Mouse (Mus musculus) retina, embryonic 14.5 days (tissue): Measurements from ENCODE around the gene Ttll1.
"Not testable (repeated sequence)": the region's sequence is repeated elsewhere in the genome, so short reads cannot be mapped to it uniquely, and the experiment has no call there.

Source experiments
- DNase-seq: peaks from one replicate; pipeline ENCODE4 v3.0.0-alpha.2; 2015; ENCODE audit warnings: low spot score

The Ttll1 gene

GRCm38 (mm10) chr15:83482645-83483224 is 28.0 kb downstream of the Ttll1 start:
- peak; percentile 32 for DNase-seq

GRCm38 (mm10) chr15:83481236-83481780 is 29.4 kb downstream of the Ttll1 start:
- no peak for DNase-seq

GRCm38 (mm10) chr15:83479818-83480217 is 30.9 kb downstream of the Ttll1 start:
- no peak for DNase-seq

GRCm38 (mm10) chr15:83478096-83478495 is 32.6 kb downstream of the Ttll1 start:
- DNase-seq = no peak

GRCm38 (mm10) chr15:83476593-83477273 is 34.0 kb downstream of the Ttll1 start:
- DNase-seq = no peak

GRCm38 (mm10) chr15:83474466-83474836 is 36.2 kb downstream of the Ttll1 start:
- no peak for DNase-seq

GRCm38 (mm10) chr15:83473832-83474465 is 36.7 kb downstream of the Ttll1 start:
- DNase-seq = no peak

- no peak for DNase-seq
These were observed 37.4 kb downstream of the Ttll1 start for GRCm38 (mm10) chr15:83473251-83473650.

GRCm38 (mm10) chr15:83471476-83471875 is 39.2 kb downstream of the Ttll1 start:
- no peak for DNase-seq

- no peak for DNase-seq
These were observed 40.2 kb downstream of the Ttll1 start for GRCm38 (mm10) chr15:83470443-83470842.

GRCm38 (mm10) chr15:83469279-83469821 is 41.3 kb downstream of the Ttll1 start:
- no peak for DNase-seq

GRCm38 (mm10) chr15:83467232-83467966 is 43.3 kb downstream of the Ttll1 start:
- no peak for DNase-seq

GRCm38 (mm10) chr15:83466331-83466730 is 44.4 kb downstream of the Ttll1 start:
- no peak for DNase-seq

- DNase-seq = no peak
These were observed 45.6 kb downstream of the Ttll1 start for GRCm38 (mm10) chr15:83464905-83465650.

- DNase-seq = peak; percentile 98
These were observed 46.4 kb downstream of the Ttll1 start, which contains the start of gene Pacsin2 for GRCm38 (mm10) chr15:83464083-83464904. TSS of gene Pacsin2 (minus strand) at chr15:83464606.

GRCm38 (mm10) chr15:83463369-83464082 is 47.2 kb downstream of the Ttll1 start:
- DNase-seq = peak; percentile 22

- not testable (repeated sequence) for DNase-seq
These were observed 48.3 kb downstream of the Ttll1 start for GRCm38 (mm10) chr15:83462349-83462748.

GRCm38 (mm10) chr15:83460891-83461290 is 49.8 kb downstream of the Ttll1 start:
- no peak for DNase-seq

GRCm38 (mm10) chr15:83457541-83457940 is 53.2 kb downstream of the Ttll1 start:
- no peak for DNase-seq

GRCm38 (mm10) chr15:83455637-83456036 is 55.1 kb downstream of the Ttll1 start:
- DNase-seq = no peak
